Mouse (Mus musculus): ENCODE results near the gene Slc9a3r1.

Slc9a3r1 gene

GRCm38 (mm10) chr11:115223877-115224276, 60.7 kb downstream of the Slc9a3r1 start:
- DNase-seq (ENCODE audit: low spot score in 2 of 2) = no peak

DNA sequence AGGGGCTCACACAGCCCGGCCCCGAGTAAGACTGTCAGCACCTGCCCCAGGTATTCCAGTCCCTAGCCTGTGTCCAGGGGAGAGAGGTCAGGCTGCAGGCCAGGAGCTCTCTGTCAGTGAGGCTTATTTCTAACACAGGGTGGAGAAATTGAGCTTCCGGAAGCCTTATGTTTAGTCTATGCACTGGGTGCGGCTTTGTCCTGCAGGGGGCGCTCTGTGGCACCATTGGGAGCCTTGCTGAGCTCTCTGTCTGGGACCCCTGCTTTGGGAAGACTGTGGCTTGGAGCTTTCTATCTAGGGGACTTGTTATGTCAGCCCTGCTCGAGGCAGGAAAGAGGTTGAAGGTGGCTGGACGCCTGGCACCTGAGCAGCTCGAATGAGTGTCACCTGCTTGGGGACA, 61.7 kb downstream of the Slc9a3r1 start:
- DNase-seq (ENCODE audit: low spot score in 2 of 2) = no peak

GRCm38 (mm10) chr11:115225301-115225700, 62.2 kb downstream of the Slc9a3r1 start:
- no peak for DNase-seq (ENCODE audit: low spot score in 2 of 2)

DNA sequence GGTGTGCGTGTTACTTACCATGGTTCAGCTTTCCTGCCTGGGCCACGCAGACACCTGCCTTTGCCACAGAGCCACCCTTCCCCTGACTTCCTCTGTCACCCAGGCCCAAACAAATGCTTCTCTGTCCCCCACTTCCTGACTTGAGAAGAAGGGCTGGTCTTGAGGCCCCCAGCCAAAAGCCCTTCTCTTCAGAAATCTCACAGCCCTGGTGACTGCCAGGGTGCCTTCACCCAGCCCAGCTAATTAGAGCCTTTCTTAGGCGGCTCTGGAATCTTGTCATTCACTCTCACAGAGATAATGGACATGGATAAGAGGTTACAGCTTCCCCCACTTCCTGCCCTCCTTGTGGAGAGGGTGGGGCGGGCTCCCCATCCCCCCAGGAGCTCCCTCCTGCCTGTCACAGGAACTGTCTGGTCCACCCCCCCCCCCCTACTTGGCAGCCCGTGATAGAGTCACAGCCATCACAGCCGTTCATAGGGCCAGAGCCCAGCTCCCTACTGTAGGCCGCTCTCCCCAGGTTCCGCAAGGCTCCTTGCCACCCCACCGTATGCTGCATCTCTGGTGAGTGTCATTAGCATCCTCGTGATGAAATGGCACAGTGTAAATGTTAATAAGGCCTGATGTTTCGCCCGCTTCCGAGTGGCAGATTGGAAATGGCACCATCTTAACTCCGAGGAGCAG, 63.8 kb downstream of the Slc9a3r1 start:
- DNase-seq (ENCODE audit: low spot score in 2 of 2) = no peak

DNA sequence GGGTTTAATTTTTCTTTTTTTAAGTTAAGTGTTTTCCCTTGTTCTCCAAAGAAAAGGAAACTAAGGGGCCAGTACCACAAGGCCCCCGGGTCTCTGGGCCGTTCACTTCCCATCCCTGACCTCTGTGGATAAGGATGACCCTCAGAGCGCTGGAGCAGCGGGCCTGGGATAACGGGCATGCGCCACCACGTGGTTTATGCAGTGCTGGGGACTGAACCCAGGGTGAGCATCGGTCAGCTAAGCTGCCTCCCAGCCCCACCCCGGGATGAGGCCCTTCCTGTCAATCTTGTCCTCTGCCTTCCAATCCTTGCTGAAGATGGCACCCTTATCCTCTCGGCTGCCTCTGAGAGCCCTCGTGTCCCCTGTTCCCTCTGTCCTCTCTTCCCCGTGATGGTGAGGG, 64.5 kb downstream of the Slc9a3r1 start:
- no peak for DNase-seq (ENCODE audit: low spot score in 2 of 2)

GRCm38 (mm10) chr11:115228430-115228829, 65.3 kb downstream of the Slc9a3r1 start:
- no peak for DNase-seq (ENCODE audit: low spot score in 2 of 2)

GRCm38 (mm10) chr11:115229021-115229930, 66.1 kb downstream of the Slc9a3r1 start:
- DNase-seq (ENCODE audit: low spot score in 2 of 2) = no peak

All from urinary bladder, postnatal 4 days (tissue).